Mouse (Mus musculus): Measurements from ENCODE around the gene Tomm70a.

DNA sequence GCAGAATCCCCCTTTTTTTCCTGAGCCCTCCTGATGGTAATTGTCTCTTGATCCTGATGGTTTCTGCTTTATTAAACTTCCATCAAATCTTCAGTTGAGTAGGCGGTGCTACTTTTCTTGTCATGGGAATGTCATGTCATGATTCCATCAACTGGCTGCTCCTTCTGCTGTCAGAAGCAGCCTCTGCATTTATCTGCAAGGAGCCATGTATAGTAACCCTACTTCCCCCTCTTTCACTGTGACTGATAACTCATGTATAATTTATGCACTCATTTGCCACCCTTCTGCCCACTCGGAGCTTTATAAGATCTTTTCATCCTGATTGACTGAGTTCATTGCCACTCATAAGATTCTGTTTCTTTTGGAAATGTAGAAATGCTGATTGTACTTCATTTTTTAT is 3.9 kb upstream of the Tomm70a start:
- TF ChIP-seq ZKSCAN1 (IDR thresholded peaks at IDR 0.05; ENCODE audit: low read depth, low read length) = no peak
- no peak for TF ChIP-seq UBTF (IDR thresholded peaks at IDR 0.05; ENCODE audit: borderline replicate concordance, insufficient read depth, low read depth, low read length)
- no peak for TF ChIP-seq RCOR1 (IDR thresholded peaks at IDR 0.05; ENCODE audit: low read depth, low read length)
- no peak for TF ChIP-seq CHD1 (IDR thresholded peaks at IDR 0.05; ENCODE audit: low read depth, low read length)
- TF ChIP-seq POLR2A (IDR thresholded peaks at IDR 0.05; ENCODE audit: control insufficient read depth in 1 of 2, insufficient read depth in 1 of 2, low read depth in 1 of 2, low read length in 2 of 2, poor library complexity in 1 of 2) = no peak
- peak; percentile 54 to 60; a peak in 3 of 4 replicates for TF ChIP-seq EP300 (IDR thresholded peaks at IDR 0.05; ENCODE audit: low read depth in 1 of 2, low read length in 2 of 2)
- TF ChIP-seq CTCF (IDR thresholded peaks at IDR 0.05 in 2 of 3, conservative IDR thresholded peaks at IDR 0.05 in 1 of 3; ENCODE audit: control insufficient read depth in 1 of 3, insufficient read depth in 1 of 3, low read depth in 2 of 3, low read length in 3 of 3, poor library complexity in 1 of 3, severe bottlenecking in 1 of 3) = no peak
- no peak for TF ChIP-seq POLR2AphosphoS5 (IDR thresholded peaks at IDR 0.05; ENCODE audit: borderline replicate concordance, low read depth, low read length)
- TF ChIP-seq TAL1 (IDR thresholded peaks at IDR 0.05; ENCODE audit: low read length) = no peak
- no peak for TF ChIP-seq CHD2 (IDR thresholded peaks at IDR 0.05; ENCODE audit: low read length)
- no peak for TF ChIP-seq USF1 (IDR thresholded peaks at IDR 0.05; ENCODE audit: low read depth, low read length)
- no peak for TF ChIP-seq KAT2A (conservative IDR thresholded peaks at IDR 0.05; ENCODE audit: low read depth, low read length)
- TF ChIP-seq HCFC1 (IDR thresholded peaks at IDR 0.05; ENCODE audit: low read depth, low read length) = no peak
- no peak for TF ChIP-seq MYC (IDR thresholded peaks at IDR 0.05; ENCODE audit: low read depth, low read length)
